Mouse (Mus musculus) neural tube, embryonic 14.5 days (tissue): Measurements from ENCODE around the gene Nme7. TPM values are rescaled to one million over a fixed set of nuclear protein-coding genes. Genes with fewer than 3 reads are reported as not detected.
A peak's percentile ranks its signal among the peaks of the same experiment; 100 is the strongest.

Source experiments
- ATAC-seq: fragments of 200-750 bp; cut with Nextera tagmentation; 2 replicates; pipeline ENCODE4 v1.8.0; 2017; ENCODE audit warnings: low read depth, mild to moderate bottlenecking, moderate TSS enrichment, moderate library complexity
- H3K27ac ChIP-seq: fragments of 300-500 bp; sonication (generic); 2 replicates; pipeline ENCODE4 v1.5.1; 2014; ENCODE audit warnings: low read depth, mild to moderate bottlenecking, control low read depth, low read length, moderate library complexity, mixed read lengths
- H3K27me3 ChIP-seq: fragments of 300-500 bp; sonication (generic); 2 replicates; pipeline ENCODE4 v1.6.1; 2014; ENCODE audit warnings: low read length; ENCODE audit not compliant: control insufficient read depth, insufficient read depth
- H3K36me3 ChIP-seq: fragments of 300-500 bp; sonication (generic); 2 replicates; pipeline ENCODE4 v1.6.1; 2014; ENCODE audit warnings: low read length, mixed read lengths; ENCODE audit not compliant: control insufficient read depth, insufficient read depth
- H3K4me1 ChIP-seq: fragments of 300-500 bp; sonication (generic); 2 replicates; pipeline ENCODE4 v1.6.1; 2014; ENCODE audit warnings: low read length; ENCODE audit not compliant: control insufficient read depth, insufficient read depth
- H3K4me2 ChIP-seq: fragments of 300-500 bp; sonication (generic); 2 replicates; pipeline ENCODE4 v1.6.1; 2014; ENCODE audit warnings: mild to moderate bottlenecking, low read depth, low read length, control low read depth
- H3K4me3 ChIP-seq: fragments of 300-500 bp; sonication (generic); 2 replicates; pipeline ENCODE4 v1.5.1; 2014; ENCODE audit warnings: low read depth, low read length, control low read depth, mixed read lengths
- H3K9ac ChIP-seq: fragments of 300-500 bp; sonication (generic); replicated peaks from 2 replicates; pipeline ENCODE4 v1.6.1; 2014; ENCODE audit warnings: low read depth, mild to moderate bottlenecking, control low read depth, low read length, mixed read lengths
- H3K9me3 ChIP-seq: fragments of 300-500 bp; sonication (generic); 2 replicates; pipeline ENCODE4 v1.6.1; 2016; ENCODE audit warnings: low read length; ENCODE audit not compliant: control insufficient read depth
- WGBS: fragments of 180-500 bp; shearing (Covaris S2); extraction: QIAGEN DNeasy Blood & Tissue Kit; methylation state at CpG from one replicate; pipeline ENCODE4 v1.1.7; 2014; 5-methylcytosine and 5-hydroxymethylcytosine counted together
- polyA plus RNA-seq: library from polyadenylated mRNA; unstranded; fragments of >200 nt; fragmentation: Nextera tagmentation; extraction: Ambion mirVana; gene quantifications from 2 replicates; pipeline ENCODE4 v1.2.1, GENCODE M21; 2014

Gene Nme7
- polyA plus RNA-seq, 1 experiment from 2014 or later, result 25.6 TPM

DNA sequence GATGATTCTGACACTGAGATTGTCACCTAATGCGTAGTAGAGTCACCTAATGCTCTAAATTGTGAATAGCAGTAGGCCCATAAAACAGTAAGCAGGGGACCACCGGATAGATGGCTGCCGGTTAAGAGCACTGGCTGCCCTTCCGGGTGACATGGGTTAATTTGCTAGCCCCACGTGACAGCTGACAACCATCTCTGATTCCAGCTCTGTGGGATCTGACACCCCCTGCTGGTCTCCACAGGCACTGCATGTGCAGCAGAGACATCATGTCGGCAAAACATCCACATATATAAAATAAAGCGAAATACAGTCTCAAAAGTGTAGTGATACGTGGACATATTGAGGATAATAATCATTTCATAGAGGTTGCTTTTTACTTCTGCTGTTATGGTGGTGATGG, 11.3 kb downstream of the Nme7 start:
- Histone ChIP-seq H3K36me3 (peaks cover 5% of the 10 kb centered on the region; the same call in 1 of the 2 replicates), H3K27me3 (no peaks in the 10 kb centered on the region), H3K4me2 (no peak overlapping the region), H3K9ac (no peak overlapping the region), H3K4me3 (no peak overlapping the region), H3K4me1 (no peaks in the 10 kb centered on the region), H3K27ac (no peak overlapping the region), H3K9me3 (no peaks in the 10 kb centered on the region)
- no peak for ATAC-seq
- 68% methylated on average over 8 of the region's 8 CpGs for WGBS

- Histone ChIP-seq H3K27ac (no peak overlapping the region), H3K9ac (no peak overlapping the region), H3K27me3 (no peaks in the 10 kb centered on the region), H3K4me1 (no peaks in the 10 kb centered on the region), H3K4me3 (no peak overlapping the region), H3K4me2 (no peak overlapping the region), H3K9me3 (no peaks in the 10 kb centered on the region), H3K36me3 (peaks cover 5% of the 10 kb centered on the region; the same call in 1 of the 2 replicates)
- 34% methylated on average over 3 of the region's 3 CpGs for WGBS
- peak; percentile 83 for ATAC-seq
These were observed 12.8 kb downstream of the Nme7 start for GRCm38 (mm10) chr1:164316697-164317096.

DNA sequence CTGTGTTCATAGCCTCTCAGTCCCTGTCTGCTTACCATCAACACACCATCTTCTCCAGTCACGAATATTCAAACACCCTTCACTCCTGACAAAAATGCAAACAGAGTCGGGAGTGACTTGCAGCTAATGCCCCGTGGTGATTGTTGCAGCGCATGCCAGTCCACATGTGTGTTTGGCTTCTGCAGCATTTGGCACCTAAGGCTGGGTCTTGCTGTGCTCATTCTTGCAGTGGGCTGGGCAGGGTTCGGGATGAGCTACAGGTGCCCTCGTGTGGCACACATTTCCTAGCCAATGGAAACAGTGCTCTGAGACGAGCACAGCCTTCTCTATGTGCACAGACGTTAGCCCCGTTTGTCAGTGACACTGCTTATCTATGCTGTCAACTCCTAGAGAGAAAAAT, 13.3 kb downstream of the Nme7 start:
- no peak overlapping the region for H3K4me2 ChIP-seq
- no peak for ATAC-seq
- no peak overlapping the region for H3K27ac ChIP-seq
- H3K4me3 ChIP-seq, result no peak overlapping the region
- 93% methylated on average over 9 of the region's 9 CpGs for WGBS
- no peaks in the 10 kb centered on the region for H3K9me3 ChIP-seq
- H3K9ac ChIP-seq, result no peak overlapping the region
- H3K27me3 ChIP-seq, result no peaks in the 10 kb centered on the region
- no peaks in the 10 kb centered on the region for H3K4me1 ChIP-seq
- H3K36me3 ChIP-seq, result peaks cover 5% of the 10 kb centered on the region; the same call in 1 of the 2 replicates

DNA sequence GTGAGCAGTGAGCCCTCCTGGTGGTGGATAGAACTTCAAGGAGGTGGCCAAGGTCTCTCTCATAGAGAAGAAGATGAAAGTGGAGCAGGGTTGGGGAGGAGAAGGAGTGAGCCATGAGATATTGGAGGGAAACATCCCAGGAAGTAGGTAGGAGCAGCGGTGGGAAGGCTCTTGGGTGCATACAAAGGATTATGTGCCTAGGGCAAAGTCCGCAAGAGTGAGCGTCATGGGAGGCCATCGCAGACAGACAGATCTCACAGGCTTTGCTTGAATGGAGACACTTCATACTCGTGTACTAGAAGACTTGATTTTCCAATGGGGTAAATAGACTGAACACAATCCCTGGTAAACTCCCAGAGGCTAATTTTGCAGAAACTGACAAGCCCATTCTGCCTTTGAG, 14.6 kb downstream of the Nme7 start:
- no peak overlapping the region for H3K9ac ChIP-seq
- H3K4me1 ChIP-seq, result no peaks in the 10 kb centered on the region
- H3K9me3 ChIP-seq, result no peaks in the 10 kb centered on the region
- no peak overlapping the region for H3K4me3 ChIP-seq
- no peak overlapping the region for H3K4me2 ChIP-seq
- no peak for ATAC-seq
- no peak overlapping the region for H3K27ac ChIP-seq
- WGBS, result 92% methylated on average over 5 of the region's 5 CpGs
- no peaks in the 10 kb centered on the region; the same call in 1 of the 2 replicates for H3K36me3 ChIP-seq
- no peaks in the 10 kb centered on the region for H3K27me3 ChIP-seq

GRCm38 (mm10) chr1:164319542-164320140, 15.7 kb downstream of the Nme7 start:
- 86% methylated on average over 14 of the region's 14 CpGs for WGBS
- ATAC-seq, result no peak
- no peaks in the 10 kb centered on the region for H3K4me1 ChIP-seq
- H3K4me2 ChIP-seq, result no peak overlapping the region
- H3K9me3 ChIP-seq, result no peaks in the 10 kb centered on the region
- no peaks in the 10 kb centered on the region for H3K36me3 ChIP-seq
- H3K27me3 ChIP-seq, result no peaks in the 10 kb centered on the region
- no peak overlapping the region for H3K27ac ChIP-seq
- no peak overlapping the region for H3K9ac ChIP-seq
- no peak overlapping the region for H3K4me3 ChIP-seq

- 75% methylated on average over 5 of the region's 5 CpGs for WGBS
- Histone ChIP-seq H3K9ac (no peak overlapping the region), H3K27ac (no peak overlapping the region), H3K36me3 (no peaks in the 10 kb centered on the region), H3K4me3 (no peak overlapping the region), H3K27me3 (no peaks in the 10 kb centered on the region), H3K9me3 (no peaks in the 10 kb centered on the region), H3K4me1 (no peaks in the 10 kb centered on the region), H3K4me2 (no peak overlapping the region)
- no peak for ATAC-seq
These were observed 16.8 kb downstream of the Nme7 start for GRCm38 (mm10) chr1:164320731-164321130.

- no peaks in the 10 kb centered on the region for H3K36me3 ChIP-seq
- WGBS, result 66% methylated on average over 10 of the region's 10 CpGs
- H3K9me3 ChIP-seq, result no peaks in the 10 kb centered on the region
- no peak overlapping the region for H3K4me2 ChIP-seq
- no peak for ATAC-seq
- no peak overlapping the region for H3K9ac ChIP-seq
- H3K4me1 ChIP-seq, result no peaks in the 10 kb centered on the region
- H3K27ac ChIP-seq, result no peak overlapping the region
- no peak overlapping the region for H3K4me3 ChIP-seq
- H3K27me3 ChIP-seq, result no peaks in the 10 kb centered on the region
These were observed 17.5 kb downstream of the Nme7 start for GRCm38 (mm10) chr1:164321408-164321807.

- H3K4me3 ChIP-seq, result no peak overlapping the region
- no peaks in the 10 kb centered on the region for H3K27me3 ChIP-seq
- H3K9ac ChIP-seq, result no peak overlapping the region
- WGBS, result 86% methylated on average over 8 of the region's 8 CpGs
- H3K4me1 ChIP-seq, result no peaks in the 10 kb centered on the region
- H3K36me3 ChIP-seq, result no peaks in the 10 kb centered on the region
- H3K9me3 ChIP-seq, result no peaks in the 10 kb centered on the region
- no peak overlapping the region for H3K27ac ChIP-seq
- no peak for ATAC-seq
- H3K4me2 ChIP-seq, result no peak overlapping the region
These were observed 19.2 kb downstream of the Nme7 start for GRCm38 (mm10) chr1:164322987-164323650.

- H3K9me3 ChIP-seq, result no peaks in the 10 kb centered on the region
- H3K4me3 ChIP-seq, result no peak overlapping the region
- ATAC-seq, result no peak
- H3K27ac ChIP-seq, result no peak overlapping the region
- H3K36me3 ChIP-seq, result no peaks in the 10 kb centered on the region
- WGBS, result 89% methylated on average over 4 of the region's 4 CpGs
- no peaks in the 10 kb centered on the region for H3K4me1 ChIP-seq
- no peak overlapping the region for H3K4me2 ChIP-seq
- H3K27me3 ChIP-seq, result no peaks in the 10 kb centered on the region
- no peak overlapping the region for H3K9ac ChIP-seq
These were observed 20.3 kb downstream of the Nme7 start for GRCm38 (mm10) chr1:164324221-164324620.
